Mouse (Mus musculus): ENCODE measurements at regions not wholly inside any gene's neighbourhood (a gene's known extent, or its start where the extent isn't known, plus 50 kb on each side); places are given as distances from the start of the nearest gene placed in this dataset.
A peak's percentile ranks its signal among the peaks of the same experiment; 100 is the strongest.

DNA sequence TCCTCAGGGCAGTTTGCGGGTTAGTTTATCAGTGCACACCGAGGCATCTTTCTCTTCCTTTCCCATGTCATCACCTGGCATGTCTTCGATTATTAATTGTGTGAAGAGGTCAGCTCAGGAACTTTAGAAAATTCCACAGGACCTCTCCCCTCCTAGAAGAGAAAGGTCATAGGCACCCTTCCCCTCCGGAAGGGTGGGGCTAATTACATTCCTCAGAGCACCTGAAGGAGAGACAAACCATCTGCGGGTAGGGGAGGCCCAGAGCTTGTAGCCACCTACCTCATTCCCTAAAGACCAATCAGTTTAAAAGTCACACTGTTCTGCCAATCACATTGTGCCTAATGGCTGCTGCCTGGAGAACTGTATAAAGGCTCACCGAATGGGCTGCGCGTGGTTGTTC is 114.9 kb upstream of the 9330182O14Rik start:
- H3K27me3 ChIP-seq (ENCODE audit: control insufficient read depth, insufficient read depth, low read length): no peaks in the 10 kb centered on the region
- H3K9me3 ChIP-seq (ENCODE audit: control insufficient read depth, low read length): no peaks in the 10 kb centered on the region
- 85% methylated on average over 8 of the region's 8 CpGs for WGBS
- ATAC-seq (ENCODE audit: insufficient read depth, low FRiP score, low TSS enrichment) (no peak), DNase-seq (ENCODE audit: low spot score) (no peak)
- H3K27ac ChIP-seq (ENCODE audit: low read depth, low read length): no peak overlapping the region
- H3K9ac ChIP-seq (ENCODE audit: low read length): no peak overlapping the region
- no peak overlapping the region for H3K4me2 ChIP-seq (ENCODE audit: low read depth)
- H3K4me3 ChIP-seq (ENCODE audit: low read depth, low read length): no peak overlapping the region
- H3K4me1 ChIP-seq (ENCODE audit: control insufficient read depth, insufficient read depth, low read length): no peaks in the 10 kb centered on the region
- no peaks in the 10 kb centered on the region for H3K36me3 ChIP-seq (ENCODE audit: control insufficient read depth, insufficient read depth, low read length)

- DNase-seq (ENCODE audit: low spot score) (no peak), ATAC-seq (ENCODE audit: insufficient read depth, low FRiP score, low TSS enrichment) (no peak)
- Histone ChIP-seq H3K36me3 (ENCODE audit: control insufficient read depth, insufficient read depth, low read length) (no peaks in the 10 kb centered on the region), H3K9ac (ENCODE audit: low read length) (no peak overlapping the region), H3K9me3 (ENCODE audit: control insufficient read depth, low read length) (no peaks in the 10 kb centered on the region), H3K4me1 (ENCODE audit: control insufficient read depth, insufficient read depth, low read length) (no peaks in the 10 kb centered on the region), H3K27me3 (ENCODE audit: control insufficient read depth, insufficient read depth, low read length) (no peaks in the 10 kb centered on the region), H3K27ac (ENCODE audit: low read depth, low read length) (no peak overlapping the region), H3K4me2 (ENCODE audit: low read depth) (no peak overlapping the region), H3K4me3 (ENCODE audit: low read depth, low read length) (no peak overlapping the region)
These were observed 114.1 kb upstream of the 9330182O14Rik start for GRCm38 (mm10) chr15:40020097-40020496.

DNA sequence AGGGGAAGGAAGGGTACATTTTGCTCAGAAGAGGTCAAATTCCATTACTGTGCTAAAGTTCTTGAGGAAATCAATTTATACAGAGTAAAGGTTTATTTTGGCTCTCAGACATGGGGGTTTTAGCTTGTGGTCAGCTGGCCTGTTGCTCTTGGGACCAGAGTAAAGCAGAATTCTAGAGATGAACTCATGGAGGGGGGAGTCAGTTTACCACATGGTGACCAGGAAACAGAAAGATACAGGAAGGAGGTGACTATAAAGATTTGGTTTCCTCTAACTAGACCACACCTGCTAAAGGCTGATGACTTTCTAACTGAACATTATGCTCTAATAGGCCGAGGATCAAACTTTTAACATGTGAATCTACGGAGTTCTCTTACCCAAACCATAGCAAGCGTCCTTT is 113.5 kb upstream of the 9330182O14Rik start:
- no peak overlapping the region for H3K27ac ChIP-seq (ENCODE audit: low read depth, low read length)
- H3K4me3 ChIP-seq (ENCODE audit: low read depth, low read length): no peak overlapping the region
- no peaks in the 10 kb centered on the region for H3K36me3 ChIP-seq (ENCODE audit: control insufficient read depth, insufficient read depth, low read length)
- ATAC-seq (ENCODE audit: insufficient read depth, low FRiP score, low TSS enrichment) (no peak), DNase-seq (ENCODE audit: low spot score) (no peak)
- no peaks in the 10 kb centered on the region for H3K4me1 ChIP-seq (ENCODE audit: control insufficient read depth, insufficient read depth, low read length)
- H3K9ac ChIP-seq (ENCODE audit: low read length): no peak overlapping the region
- no peaks in the 10 kb centered on the region for H3K27me3 ChIP-seq (ENCODE audit: control insufficient read depth, insufficient read depth, low read length)
- H3K9me3 ChIP-seq (ENCODE audit: control insufficient read depth, low read length): no peaks in the 10 kb centered on the region
- H3K4me2 ChIP-seq (ENCODE audit: low read depth): no peak overlapping the region
- 89% methylated on average over 3 of the region's 3 CpGs for WGBS

DNA sequence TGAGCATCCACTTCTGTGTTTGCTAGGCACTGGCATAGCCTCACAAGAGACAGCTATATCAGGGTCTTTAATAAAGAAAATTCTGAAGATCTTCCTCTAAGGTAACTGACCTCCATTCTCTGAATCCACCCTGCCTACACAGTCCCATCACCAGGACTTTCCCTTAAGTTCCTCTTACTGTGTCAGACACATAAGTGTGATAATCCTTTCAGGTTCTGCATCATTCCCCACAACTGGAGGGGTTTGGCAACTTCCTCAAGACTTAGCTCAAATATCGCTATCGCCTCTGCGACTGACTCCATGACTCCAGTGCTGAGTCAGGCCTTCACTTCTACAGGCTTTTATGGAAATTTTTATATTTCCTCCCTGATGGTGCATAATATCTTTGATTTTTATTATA is 111.0 kb upstream of the 9330182O14Rik start:
- Histone ChIP-seq H3K9ac (ENCODE audit: low read length) (no peak overlapping the region), H3K36me3 (ENCODE audit: control insufficient read depth, insufficient read depth, low read length) (no peaks in the 10 kb centered on the region), H3K9me3 (ENCODE audit: control insufficient read depth, low read length) (no peaks in the 10 kb centered on the region), H3K4me3 (ENCODE audit: low read depth, low read length) (no peak overlapping the region), H3K27ac (ENCODE audit: low read depth, low read length) (no peak overlapping the region), H3K27me3 (ENCODE audit: control insufficient read depth, insufficient read depth, low read length) (no peaks in the 10 kb centered on the region), H3K4me2 (ENCODE audit: low read depth) (no peak overlapping the region), H3K4me1 (ENCODE audit: control insufficient read depth, insufficient read depth, low read length) (no peaks in the 10 kb centered on the region)
- DNase-seq (ENCODE audit: low spot score) (no peak), ATAC-seq (ENCODE audit: insufficient read depth, low FRiP score, low TSS enrichment) (no peak)
- 95% methylated on average over 3 of the region's 3 CpGs for WGBS

DNA sequence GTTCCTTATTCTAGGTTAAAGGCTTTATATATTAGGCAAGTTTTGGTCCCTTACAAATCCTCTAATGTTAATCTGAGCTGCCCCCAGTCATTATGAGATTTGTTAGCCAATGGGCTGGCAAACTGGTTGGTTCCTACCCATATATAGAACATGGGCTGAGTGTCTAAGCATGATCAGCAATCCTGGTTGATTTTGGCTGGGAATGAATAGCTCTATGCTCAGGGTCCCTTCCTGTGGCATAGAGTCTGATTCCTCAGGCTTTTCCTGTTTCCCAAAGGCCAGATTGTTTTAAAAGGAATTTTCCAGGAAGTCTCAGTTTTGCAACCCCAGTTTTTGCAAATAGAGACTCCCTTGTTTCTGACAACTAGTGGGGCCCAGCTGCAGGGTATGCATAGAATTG is 102.1 kb upstream of the 9330182O14Rik start:
- no peaks in the 10 kb centered on the region for H3K27me3 ChIP-seq (ENCODE audit: control insufficient read depth, insufficient read depth, low read length)
- no peak for ATAC-seq (ENCODE audit: insufficient read depth, low FRiP score, low TSS enrichment)
- no peak overlapping the region for H3K9ac ChIP-seq (ENCODE audit: low read length)
- no peaks in the 10 kb centered on the region for H3K9me3 ChIP-seq (ENCODE audit: control insufficient read depth, low read length)
- H3K36me3 ChIP-seq (ENCODE audit: control insufficient read depth, insufficient read depth, low read length): no peaks in the 10 kb centered on the region
- H3K4me2 ChIP-seq (ENCODE audit: low read depth): no peak overlapping the region
- H3K4me1 ChIP-seq (ENCODE audit: control insufficient read depth, insufficient read depth, low read length): no peaks in the 10 kb centered on the region
- no peak overlapping the region for H3K4me3 ChIP-seq (ENCODE audit: low read depth, low read length)
- DNase-seq (ENCODE audit: low spot score): no peak
- H3K27ac ChIP-seq (ENCODE audit: low read depth, low read length): no peak overlapping the region

DNA sequence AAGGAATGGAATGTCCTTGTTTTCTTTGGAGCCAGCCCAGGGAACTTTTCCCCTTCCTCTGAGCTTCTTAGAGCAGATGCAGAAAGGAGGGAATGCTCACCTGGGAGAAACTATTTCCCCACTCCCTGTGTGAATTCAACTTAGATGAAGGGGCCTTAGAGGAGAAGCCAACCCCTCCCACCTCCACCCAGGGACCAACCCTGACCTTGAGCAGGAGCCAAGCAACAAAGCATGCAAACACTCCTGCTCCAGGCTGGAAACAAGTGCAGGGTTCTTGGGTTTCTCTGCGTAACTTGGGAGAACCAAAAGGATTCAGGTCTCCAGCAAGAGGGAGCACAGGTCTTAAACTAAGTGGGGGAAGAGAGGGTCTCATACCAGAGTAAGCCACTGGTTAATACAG is 98.0 kb upstream of the 9330182O14Rik start:
- Histone ChIP-seq H3K27me3 (ENCODE audit: control insufficient read depth, insufficient read depth, low read length) (no peaks in the 10 kb centered on the region), H3K4me2 (ENCODE audit: low read depth) (no peak overlapping the region), H3K9me3 (ENCODE audit: control insufficient read depth, low read length) (no peaks in the 10 kb centered on the region), H3K9ac (ENCODE audit: low read length) (no peak overlapping the region), H3K4me3 (ENCODE audit: low read depth, low read length) (no peak overlapping the region), H3K4me1 (ENCODE audit: control insufficient read depth, insufficient read depth, low read length) (no peaks in the 10 kb centered on the region), H3K27ac (ENCODE audit: low read depth, low read length) (no peak overlapping the region), H3K36me3 (ENCODE audit: control insufficient read depth, insufficient read depth, low read length) (no peaks in the 10 kb centered on the region)
- DNase-seq (ENCODE audit: low spot score) (no peak), ATAC-seq (ENCODE audit: insufficient read depth, low FRiP score, low TSS enrichment) (no peak)
- 96% methylated on average over 1 of the region's 1 CpGs for WGBS

DNA sequence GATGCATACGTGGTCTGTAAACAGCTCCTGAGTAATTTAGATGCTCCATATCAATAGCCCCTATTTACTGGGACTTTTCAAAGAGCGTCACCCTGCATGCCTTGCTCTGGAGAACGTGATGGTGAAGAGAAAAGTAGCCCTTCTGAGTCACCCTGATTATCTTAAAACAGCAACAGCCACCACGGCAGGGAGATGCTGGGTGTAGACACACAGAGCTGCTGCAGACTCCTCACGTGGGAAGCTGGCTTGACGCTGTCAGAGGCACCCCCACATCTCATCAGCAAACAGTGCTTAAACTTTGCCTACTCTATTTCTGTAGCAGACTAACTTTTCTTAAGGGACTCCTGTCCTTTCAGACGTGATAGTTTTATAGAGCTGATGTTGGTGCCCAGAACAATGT is 96.9 kb upstream of the 9330182O14Rik start:
- no peaks in the 10 kb centered on the region for H3K9me3 ChIP-seq (ENCODE audit: control insufficient read depth, low read length)
- DNase-seq (ENCODE audit: low spot score) (no peak), ATAC-seq (ENCODE audit: insufficient read depth, low FRiP score, low TSS enrichment) (no peak)
- H3K27me3 ChIP-seq (ENCODE audit: control insufficient read depth, insufficient read depth, low read length): no peaks in the 10 kb centered on the region
- H3K4me1 ChIP-seq (ENCODE audit: control insufficient read depth, insufficient read depth, low read length): no peaks in the 10 kb centered on the region
- no peak overlapping the region for H3K4me2 ChIP-seq (ENCODE audit: low read depth)
- 73% methylated on average over 7 of the region's 7 CpGs for WGBS
- H3K27ac ChIP-seq (ENCODE audit: low read depth, low read length): no peak overlapping the region
- no peak overlapping the region for H3K4me3 ChIP-seq (ENCODE audit: low read depth, low read length)
- no peaks in the 10 kb centered on the region for H3K36me3 ChIP-seq (ENCODE audit: control insufficient read depth, insufficient read depth, low read length)
- no peak overlapping the region for H3K9ac ChIP-seq (ENCODE audit: low read length)

DNA sequence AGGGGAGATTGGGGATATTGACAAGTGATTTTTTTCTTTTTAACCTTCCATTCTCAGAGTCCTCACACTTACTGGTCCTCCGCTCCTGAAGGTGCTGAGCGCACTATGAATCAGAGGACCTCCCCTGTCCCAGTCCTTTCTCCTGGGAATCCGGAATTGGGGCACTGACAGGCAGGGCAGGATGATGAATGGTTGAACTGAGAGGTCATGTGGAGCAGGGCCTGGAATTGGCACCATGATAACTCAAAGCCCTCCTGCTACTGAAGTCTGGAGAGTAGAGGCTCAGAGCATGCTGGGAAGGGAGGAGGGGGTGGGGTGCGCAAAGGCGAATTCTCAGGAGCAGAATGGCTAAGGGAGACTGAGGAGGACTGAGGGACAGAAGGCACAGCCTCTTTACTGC is 87.9 kb upstream of the 9330182O14Rik start:
- ATAC-seq (ENCODE audit: insufficient read depth, low FRiP score, low TSS enrichment) (peak; percentile 60), DNase-seq (ENCODE audit: low spot score) (peak; percentile 25)
- WGBS: 41% methylated on average over 5 of the region's 5 CpGs
- H3K27me3 ChIP-seq (ENCODE audit: control insufficient read depth, insufficient read depth, low read length): no peaks in the 10 kb centered on the region
- H3K36me3 ChIP-seq (ENCODE audit: control insufficient read depth, insufficient read depth, low read length): no peaks in the 10 kb centered on the region
- no peak overlapping the region for H3K4me3 ChIP-seq (ENCODE audit: low read depth, low read length)
- H3K27ac ChIP-seq (ENCODE audit: low read depth, low read length): no peak overlapping the region
- H3K4me2 ChIP-seq (ENCODE audit: low read depth): no peak overlapping the region
- no peak overlapping the region for H3K9ac ChIP-seq (ENCODE audit: low read length)
- 0 out of 2 replicates have a peak, but pooled peaks cover 7% of the 10 kb centered on the region for H3K4me1 ChIP-seq (ENCODE audit: control insufficient read depth, insufficient read depth, low read length)
- no peaks in the 10 kb centered on the region for H3K9me3 ChIP-seq (ENCODE audit: control insufficient read depth, low read length)

- Histone ChIP-seq H3K9ac (ENCODE audit: low read length) (no peak overlapping the region), H3K4me3 (ENCODE audit: low read depth, low read length) (no peak overlapping the region), H3K27me3 (ENCODE audit: control insufficient read depth, insufficient read depth, low read length) (no peaks in the 10 kb centered on the region), H3K36me3 (ENCODE audit: control insufficient read depth, insufficient read depth, low read length) (no peaks in the 10 kb centered on the region), H3K4me2 (ENCODE audit: low read depth) (no peak overlapping the region), H3K4me1 (ENCODE audit: control insufficient read depth, insufficient read depth, low read length) (0 out of 2 replicates have a peak, but pooled peaks cover 7% of the 10 kb centered on the region), H3K9me3 (ENCODE audit: control insufficient read depth, low read length) (no peaks in the 10 kb centered on the region), H3K27ac (ENCODE audit: low read depth, low read length) (no peak overlapping the region)
- 88% methylated on average over 1 of the region's 1 CpGs for WGBS
- ATAC-seq (ENCODE audit: insufficient read depth, low FRiP score, low TSS enrichment) (no peak), DNase-seq (ENCODE audit: low spot score) (no peak)
These were observed 87.1 kb upstream of the 9330182O14Rik start for GRCm38 (mm10) chr15:40047100-40047499.

All from neural tube, embryonic 11.5 days (tissue).